10 mouse cellular contexts compared by ENCODE assay signal in genomic region chr1:120594603-120595002, GRCm38 (mm10). TPM values are rescaled to one million over a fixed set of nuclear protein-coding genes. Genes with fewer than 3 reads are reported as not detected.
DNase-seq lines count a peak whose midpoint lies in the region; ATAC-seq and TF ChIP-seq lines count a peak whose summit lies in the region.
"Had no signal": no experiment of that assay in that cellular context is flagged by ENCODE, and none has a peak within 500 bp of the region (broad histone marks: within the 10 kb centered on the region; RNA-seq: fewer than 3 reads in every experiment).

No protein-coding gene starts in this region.

- in situ Hi-C loops in ES-E14 (cut with MboI; ENCODE audit: low sequenced_read_pairs in 2 of 2, unreplicated experiment in 2 of 2): loop anchor here (5.0 to 25.0 kb wide), 3 partner anchors 252 to 593 kb away; partner anchors contain the start of gene C1ql2 (in 1 of the 2)

- peak; percentile 63 for TF ChIP-seq CTCF in cortical plate, adult 2 months (IDR thresholded peaks at IDR 0.05; ENCODE audit: extremely low read depth, insufficient read depth, low read length)

- H3K27me3 ChIP-seq in kidney, embryonic 16.5 days (ENCODE audit: insufficient read depth, low read length): peaks cover 95% of the 10 kb centered on the region
- H3K27me3 ChIP-seq in midbrain, embryonic 12.5 days: peaks cover 98% of the 10 kb centered on the region

- no peak overlapping the region for H3K4me3 ChIP-seq in kidney, embryonic 16.5 days (ENCODE audit: low read length)
- no peak overlapping the region for H3K4me3 ChIP-seq in ES-E14 (ENCODE audit: insufficient read depth in 1 of 2, low read depth in 1 of 2, low read length in 2 of 2, poor library complexity in 1 of 2, severe bottlenecking in 1 of 2)
- no peak overlapping the region for H3K4me3 ChIP-seq in cortical plate, adult 2 months (ENCODE audit: insufficient read depth, low read length)
- H3K4me3 ChIP-seq in midbrain, embryonic 12.5 days: no peak overlapping the region

- no peak overlapping the region for H3K4me2 ChIP-seq in kidney, embryonic 16.5 days (replicated peaks; ENCODE audit: low read depth, low read length)
- 0 out of 2 replicates have a peak overlapping the region, but pooled peaks have one; percentile 13 for H3K4me2 ChIP-seq in midbrain, embryonic 12.5 days (replicated peaks)

- peaks cover 8% of the 10 kb centered on the region; the same call in 1 of the 2 replicates for H3K4me1 ChIP-seq in kidney, embryonic 16.5 days (ENCODE audit: insufficient read depth, low read length)
- H3K4me1 ChIP-seq in ES-E14 (ENCODE audit: control insufficient read depth in 2 of 2, insufficient read depth in 2 of 2, low read length in 2 of 2, poor library complexity in 1 of 2): peaks cover 0 to 8% of the 10 kb centered on the region in 2 experiments; a peak in 1 of 4 replicates
- H3K4me1 ChIP-seq in cortical plate, adult 2 months (ENCODE audit: control insufficient read depth, insufficient read depth, low read length): no peaks in the 10 kb centered on the region
- 0 out of 2 replicates have a peak, but pooled peaks cover 4% of the 10 kb centered on the region for H3K4me1 ChIP-seq in midbrain, embryonic 12.5 days

- ATAC-seq in kidney, embryonic 16.5 days (ENCODE audit: low FRiP score, low TSS enrichment): no peak
- peak; percentile 11; the same call in 1 of the 2 replicates for ATAC-seq in midbrain, embryonic 12.5 days (ENCODE audit: low FRiP score, low read depth)
- no peak for ATAC-seq in cerebellum, adult (ENCODE audit: insufficient number of reproducible peaks, low FRiP score, low TSS enrichment)

- under 1% methylated on average over 8 of the region's 8 CpGs for WGBS in kidney, embryonic 16.5 days
- WGBS in midbrain, embryonic 12.5 days: under 1% methylated on average over 8 of the region's 8 CpGs

- H3K9me3 ChIP-seq in kidney, embryonic 16.5 days (ENCODE audit: low read length): no peaks in the 10 kb centered on the region
- H3K9me3 ChIP-seq in ES-E14 (ENCODE audit: control insufficient read depth, insufficient read depth, low read depth, low read length): no peaks in the 10 kb centered on the region
- no peaks in the 10 kb centered on the region for H3K9me3 ChIP-seq in midbrain, embryonic 12.5 days

- DNase-seq in kidney, postnatal 4 days: peak; percentile 61 to 62
- DNase-seq in ES-E14 (ENCODE audit: low read depth, low spot score): no peak
- no peak for DNase-seq in frontal cortex, postnatal 25 days (ENCODE audit: low spot score in 2 of 2)
- no peak for DNase-seq in ovary, postnatal 10 days (ENCODE audit: low spot score)
- DNase-seq: cerebellum, adult 9-11 months had no signal

- no peak overlapping the region for H3K27ac ChIP-seq in kidney, embryonic 16.5 days (ENCODE audit: low read length)
- no peak overlapping the region for H3K27ac ChIP-seq in ES-E14 (ENCODE audit: insufficient read depth, low read depth, low read length, poor library complexity, severe bottlenecking)
- H3K27ac ChIP-seq in cortical plate, adult 2 months (ENCODE audit: insufficient read depth, low read length): no peak overlapping the region
- H3K27ac ChIP-seq in midbrain, embryonic 12.5 days (replicated peaks): no peak overlapping the region

- no peak overlapping the region for H3K9ac ChIP-seq in kidney, embryonic 16.5 days (replicated peaks; ENCODE audit: low read length)
- H3K9ac ChIP-seq in ES-E14 (ENCODE audit: insufficient read depth, low read depth, low read length, poor library complexity, severe bottlenecking): no peak overlapping the region
- H3K9ac ChIP-seq in midbrain, embryonic 12.5 days (replicated peaks): no peak overlapping the region

- no peaks in the 10 kb centered on the region for H3K36me3 ChIP-seq in kidney, embryonic 16.5 days (ENCODE audit: insufficient read depth, low read length)
- H3K36me3 ChIP-seq in ES-E14 (ENCODE audit: control insufficient read depth, insufficient read depth, low read length, poor library complexity, severe bottlenecking): no peaks in the 10 kb centered on the region
- no peaks in the 10 kb centered on the region for H3K36me3 ChIP-seq in midbrain, embryonic 12.5 days

- TF ChIP-seq POLR2A in cortical plate, adult 2 months (IDR thresholded peaks at IDR 0.05; ENCODE audit: extremely low read depth, insufficient read depth, low read length): no peak

TF ChIP-seq in ES-E14, 5 proteins besides CTCF, POLR2A, EP300 and RAD21:
- TF ChIP-seq ZNF384 (IDR thresholded peaks at IDR 0.05; ENCODE audit: low read depth, low read length) (peak; percentile 95), ZC3H11A (IDR thresholded peaks at IDR 0.05; ENCODE audit: borderline replicate concordance, low read depth, low read length) (no peak)

RNA-seq across cellular contexts. Expression of gene En1, which starts 7.6 kb away (rescaled TPM):
- polyA plus RNA-seq in kidney, embryonic 16.5 days (2015; fragmentation: Nextera tagmentation; extraction: Ambion mirVana): 0.06 TPM in 1 of 2 replicates, not detected in the other
- total RNA-seq in ES-E14 (2012; rRNA removed): 0.63 and 1.2 TPM in 2 replicates
- not detected in 2 replicates for polyA plus RNA-seq in cortical plate, adult 2 months (2012; rRNA removed)
- 7.3 and 10.3 TPM in 2 replicates for polyA plus RNA-seq in midbrain, embryonic 12.5 days (2016; fragmentation: Nextera tagmentation; extraction: Ambion mirVana)
- total RNA-seq: heart, postnatal 14 days had no signal

Comparison
In these comparisons a context has a peak if more than half of its experiments do, and no peak if none do; other contexts are left out.
1. DNase-seq: peak in kidney, postnatal 4 days (2 of 2); none in ES-E14 (single experiment), frontal cortex, postnatal 25 days (0 of 2) and ovary, postnatal 10 days (single experiment).